Mouse (Mus musculus): ENCODE data around the gene Chil4. TPM values are rescaled to one million over a fixed set of nuclear protein-coding genes. Genes with fewer than 3 reads are reported as not detected.
"Not testable (repeated sequence)": the region's sequence is repeated elsewhere in the genome, so short reads cannot be mapped to it uniquely, and the experiment has no call there.

The Chil4 gene
- polyA plus RNA-seq (2012; rRNA removed), result 0.19 TPM in 1 of 2 replicates, not detected in the other

DNA sequence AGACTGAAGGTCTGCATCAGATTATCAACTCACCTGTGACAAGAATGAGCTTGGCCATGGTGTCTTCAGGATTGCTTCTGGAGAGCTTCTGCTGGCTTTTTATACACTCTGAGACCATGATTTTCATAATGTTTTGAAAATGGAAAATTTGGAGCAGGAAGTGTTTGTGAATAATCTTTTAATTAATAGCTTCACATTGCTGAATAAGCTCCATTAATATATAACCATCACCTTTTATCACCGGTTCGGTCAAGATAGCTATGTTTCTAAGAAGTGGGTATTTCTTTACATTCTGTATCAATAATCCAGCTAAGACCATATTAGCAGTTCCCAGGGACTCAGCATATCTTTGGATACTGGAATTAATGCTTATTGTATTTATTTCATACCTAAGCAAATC lies at the start of gene Chil4:
Gene Chil4, minus strand, starts transcription at position 101 of the 400 bp plus-strand sequence.
- Histone ChIP-seq H3K36me3 (ENCODE audit: control insufficient read depth, insufficient read depth, low read length) (no peaks in the 10 kb centered on the region), H3K27me3 (replicated peaks; ENCODE audit: control insufficient read depth, insufficient read depth, low read length) (peaks cover 1% of the 10 kb centered on the region; the same call in 1 of the 2 replicates), H3K27ac (ENCODE audit: insufficient read depth, low read depth, low read length) (no peak within 1 kb of the TSS), H3K4me3 (ENCODE audit: insufficient read depth, low read depth, low read length) (no peak within 1 kb of the TSS), H3K4me1 (ENCODE audit: control insufficient read depth, insufficient read depth, low read length) (peaks cover 4% of the 10 kb centered on the region)
- TF ChIP-seq CTCF (conservative IDR thresholded peaks at IDR 0.05; ENCODE audit: insufficient read depth, insufficient read length, low read depth, low read length) (no peak), POLR2A (IDR thresholded peaks at IDR 0.05; ENCODE audit: low read depth, low read length) (no peak)
- 70% methylated on average over 2 of the region's 2 CpGs for WGBS
- no peak for DNase-seq

DNA sequence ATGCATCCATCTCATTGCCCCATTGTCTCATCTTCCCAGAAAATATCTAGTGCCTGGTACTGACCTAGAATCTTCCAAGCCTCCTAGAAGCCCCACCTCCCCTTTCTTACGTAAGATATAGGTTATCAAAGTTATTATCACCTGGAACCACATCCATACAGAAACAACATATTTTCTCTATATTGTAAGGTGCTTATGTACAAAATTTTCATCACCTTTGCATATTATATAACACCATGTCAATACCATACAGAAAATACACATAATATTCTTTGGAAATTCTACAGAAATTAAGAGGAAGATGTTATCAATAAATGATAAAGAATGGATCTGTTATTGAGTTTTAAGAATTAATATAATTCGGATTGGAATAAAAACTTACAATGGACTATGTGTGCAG lies 46.5 kb upstream of the Chil4 start:
- WGBS, result 76% methylated on average over 2 of the region's 2 CpGs
- Histone ChIP-seq H3K4me3 (ENCODE audit: insufficient read depth, low read depth, low read length) (no peak overlapping the region), H3K27ac (ENCODE audit: insufficient read depth, low read depth, low read length) (no peak overlapping the region), H3K4me1 (ENCODE audit: control insufficient read depth, insufficient read depth, low read length) (no peaks in the 10 kb centered on the region), H3K36me3 (ENCODE audit: control insufficient read depth, insufficient read depth, low read length) (no peaks in the 10 kb centered on the region), H3K27me3 (replicated peaks; ENCODE audit: control insufficient read depth, insufficient read depth, low read length) (no peaks in the 10 kb centered on the region)
- TF ChIP-seq CTCF (conservative IDR thresholded peaks at IDR 0.05; ENCODE audit: insufficient read depth, insufficient read length, low read depth, low read length) (no peak), POLR2A (IDR thresholded peaks at IDR 0.05; ENCODE audit: low read depth, low read length) (no peak)
- no peak for DNase-seq

DNA sequence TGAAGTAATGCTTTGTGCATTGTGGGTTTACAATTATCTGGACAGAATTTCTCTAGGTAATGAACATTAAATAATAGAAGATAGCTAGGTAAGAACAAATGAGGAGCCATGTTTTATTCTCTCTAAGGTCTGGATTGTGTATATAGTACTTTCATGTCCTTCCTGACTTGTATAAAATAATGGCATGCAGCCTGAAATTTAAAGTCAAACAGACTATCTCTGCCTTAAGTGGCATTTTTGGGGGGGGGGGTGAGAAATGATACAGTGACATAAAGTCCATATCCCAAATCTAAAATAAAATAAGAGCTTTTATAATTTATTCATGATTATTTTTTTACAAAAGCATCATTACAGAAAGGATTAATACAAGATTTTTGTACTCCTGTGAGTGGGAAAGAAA lies 45.5 kb upstream of the Chil4 start:
- DNase-seq, result no peak
- TF ChIP-seq POLR2A (IDR thresholded peaks at IDR 0.05; ENCODE audit: low read depth, low read length) (no peak), CTCF (conservative IDR thresholded peaks at IDR 0.05; ENCODE audit: insufficient read depth, insufficient read length, low read depth, low read length) (no peak)
- no peaks in the 10 kb centered on the region for H3K27me3 ChIP-seq (replicated peaks; ENCODE audit: control insufficient read depth, insufficient read depth, low read length)
- H3K36me3 ChIP-seq (ENCODE audit: control insufficient read depth, insufficient read depth, low read length), result no peaks in the 10 kb centered on the region
- no peak overlapping the region for H3K4me3 ChIP-seq (ENCODE audit: insufficient read depth, low read depth, low read length)
- no peaks in the 10 kb centered on the region for H3K4me1 ChIP-seq (ENCODE audit: control insufficient read depth, insufficient read depth, low read length)
- no peak overlapping the region for H3K27ac ChIP-seq (ENCODE audit: insufficient read depth, low read depth, low read length)

DNA sequence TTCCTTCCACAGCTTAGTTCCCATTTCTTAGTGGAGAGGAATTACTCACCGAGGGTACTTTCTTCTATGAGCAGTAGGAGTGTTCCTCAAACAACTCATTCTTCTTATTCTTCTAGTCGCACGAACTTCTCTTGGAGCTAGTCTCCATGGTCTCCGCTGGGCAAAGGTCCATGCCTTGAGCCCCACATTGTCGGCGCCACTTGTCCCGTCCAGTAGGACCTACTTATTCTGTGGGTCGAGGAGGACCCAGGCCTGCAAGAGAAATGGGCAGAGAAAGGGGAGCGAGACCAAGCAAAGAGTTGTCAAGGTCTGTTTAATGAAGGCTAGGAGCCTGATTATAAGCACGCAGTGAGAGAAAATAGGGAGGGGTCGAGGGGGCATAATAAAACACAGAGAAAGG lies 37.8 kb upstream of the Chil4 start:
- not testable (repeated sequence) for H3K27ac ChIP-seq (ENCODE audit: insufficient read depth, low read depth, low read length); H3K4me1 ChIP-seq (ENCODE audit: control insufficient read depth, insufficient read depth, low read length); H3K4me3 ChIP-seq (ENCODE audit: insufficient read depth, low read depth, low read length); DNase-seq; H3K36me3 ChIP-seq (ENCODE audit: control insufficient read depth, insufficient read depth, low read length); H3K27me3 ChIP-seq (replicated peaks; ENCODE audit: control insufficient read depth, insufficient read depth, low read length)
- 89% methylated on average over 11 of the region's 11 CpGs for WGBS

DNA sequence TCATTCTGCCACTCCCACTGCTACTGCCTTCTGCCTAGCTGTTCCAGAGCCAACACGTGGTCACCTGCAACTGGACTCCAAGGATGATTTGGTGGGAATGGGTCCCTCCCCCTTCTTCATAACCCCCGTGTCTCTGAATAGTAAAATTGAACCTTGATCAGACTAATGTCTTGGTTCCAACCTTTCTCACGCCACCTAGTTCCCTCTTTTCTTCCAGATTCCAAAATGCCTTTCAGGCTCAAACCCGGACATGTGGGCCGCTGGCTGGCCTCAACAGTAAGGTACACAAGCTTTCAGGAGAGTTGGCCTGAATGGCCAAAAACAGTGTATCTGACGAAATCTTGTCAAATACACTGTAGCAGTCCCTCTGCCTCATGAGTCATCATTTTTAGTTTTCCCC lies 33.4 kb upstream of the Chil4 start:
- no peak overlapping the region for H3K4me3 ChIP-seq (ENCODE audit: insufficient read depth, low read depth, low read length)
- no peak overlapping the region for H3K27ac ChIP-seq (ENCODE audit: insufficient read depth, low read depth, low read length)
- no peaks in the 10 kb centered on the region for H3K27me3 ChIP-seq (replicated peaks; ENCODE audit: control insufficient read depth, insufficient read depth, low read length)
- TF ChIP-seq POLR2A (IDR thresholded peaks at IDR 0.05; ENCODE audit: low read depth, low read length), result no peak
- H3K4me1 ChIP-seq (ENCODE audit: control insufficient read depth, insufficient read depth, low read length), result no peaks in the 10 kb centered on the region
- no peak for DNase-seq
- H3K36me3 ChIP-seq (ENCODE audit: control insufficient read depth, insufficient read depth, low read length), result no peaks in the 10 kb centered on the region
- WGBS, result 77% methylated on average over 6 of the region's 6 CpGs

DNA sequence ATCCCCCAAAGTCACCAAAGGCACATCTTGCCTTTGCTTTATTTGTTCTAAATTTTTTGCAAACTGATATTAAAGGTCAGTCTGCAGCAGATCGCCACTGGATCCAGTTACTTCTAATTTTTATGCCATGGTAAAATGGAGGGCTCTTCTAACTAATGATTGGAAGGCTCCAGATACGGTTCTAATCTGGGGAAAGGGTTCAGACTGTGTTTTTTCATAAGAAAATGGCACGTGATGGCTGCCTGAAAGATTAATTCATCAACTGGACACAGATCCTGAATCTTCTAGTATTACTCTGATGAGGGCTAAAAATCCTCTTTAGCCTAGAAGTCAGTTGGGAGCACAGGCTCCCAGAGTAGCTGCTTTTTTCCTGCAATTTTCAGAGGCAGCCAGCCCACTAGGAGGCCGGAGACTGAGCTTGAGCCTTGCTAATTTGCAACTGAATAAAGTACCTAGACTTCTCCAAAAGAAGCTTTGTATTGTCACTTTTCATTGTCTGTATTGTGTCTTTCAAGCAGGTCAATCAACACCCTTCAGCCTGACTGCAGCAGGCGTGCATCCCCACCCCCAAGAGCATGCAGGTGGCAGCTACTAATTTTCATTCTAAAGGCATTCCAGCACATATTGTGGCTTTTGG lies 31.6 kb upstream of the Chil4 start:
- H3K4me1 ChIP-seq (ENCODE audit: control insufficient read depth, insufficient read depth, low read length); H3K27me3 ChIP-seq (replicated peaks; ENCODE audit: control insufficient read depth, insufficient read depth, low read length); DNase-seq; H3K27ac ChIP-seq (ENCODE audit: insufficient read depth, low read depth, low read length); H3K4me3 ChIP-seq (ENCODE audit: insufficient read depth, low read depth, low read length); H3K36me3 ChIP-seq (ENCODE audit: control insufficient read depth, insufficient read depth, low read length): not testable (repeated sequence)
- WGBS, result 71% methylated on average over 5 of the region's 5 CpGs

DNA sequence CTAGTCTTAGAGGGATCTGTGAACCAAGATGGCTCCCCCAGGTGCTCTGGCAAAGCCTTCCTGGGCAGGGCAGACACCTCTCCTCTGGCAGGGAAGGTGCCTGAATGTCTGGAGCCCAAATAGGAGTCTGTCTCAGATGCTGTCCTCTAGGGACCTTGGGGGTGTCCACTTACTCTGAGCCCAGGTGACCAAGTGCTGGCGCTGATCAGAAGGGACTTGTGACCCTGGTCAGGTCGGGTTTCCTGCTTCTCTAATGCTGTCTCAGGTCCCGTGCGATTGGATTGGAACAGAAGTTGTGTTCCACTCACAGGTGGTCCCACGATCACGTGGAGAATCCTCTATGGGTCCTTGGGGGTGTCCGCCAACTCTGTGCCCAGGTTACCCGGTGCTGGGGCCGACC lies 28.1 kb upstream of the Chil4 start:
- not testable (repeated sequence) for H3K4me1 ChIP-seq (ENCODE audit: control insufficient read depth, insufficient read depth, low read length); H3K36me3 ChIP-seq (ENCODE audit: control insufficient read depth, insufficient read depth, low read length); H3K27ac ChIP-seq (ENCODE audit: insufficient read depth, low read depth, low read length); DNase-seq; H3K27me3 ChIP-seq (replicated peaks; ENCODE audit: control insufficient read depth, insufficient read depth, low read length); H3K4me3 ChIP-seq (ENCODE audit: insufficient read depth, low read depth, low read length)
- 79% methylated on average over 9 of the region's 9 CpGs for WGBS

DNA sequence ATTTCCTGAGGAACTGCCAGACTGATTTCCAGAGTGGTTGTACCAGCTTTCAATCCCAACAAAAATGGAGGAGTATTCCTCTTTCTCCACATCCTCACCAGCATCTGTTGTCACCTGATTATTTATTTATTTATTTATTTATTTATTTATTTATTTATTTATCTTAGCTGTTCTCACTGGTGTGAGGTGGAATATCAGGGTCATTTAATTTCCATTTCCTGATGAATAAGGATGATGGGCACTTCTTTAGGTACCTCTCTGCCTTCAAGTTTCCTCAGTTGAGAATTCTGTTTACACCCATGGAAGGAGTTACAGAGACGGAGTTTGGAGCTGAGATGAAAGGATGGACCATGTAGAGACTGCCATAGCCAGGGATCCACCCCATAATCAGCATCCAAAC lies 20.9 kb upstream of the Chil4 start:
- WGBS, result 90% methylated on average over 1 of the region's 1 CpGs

More for the DNA sequence above, 20.9 kb upstream of the Chil4 start:
- H3K4me1 ChIP-seq (ENCODE audit: control insufficient read depth, insufficient read depth, low read length); H3K27ac ChIP-seq (ENCODE audit: insufficient read depth, low read depth, low read length); DNase-seq; H3K27me3 ChIP-seq (replicated peaks; ENCODE audit: control insufficient read depth, insufficient read depth, low read length); H3K36me3 ChIP-seq (ENCODE audit: control insufficient read depth, insufficient read depth, low read length); H3K4me3 ChIP-seq (ENCODE audit: insufficient read depth, low read depth, low read length): not testable (repeated sequence)

All from kidney, adult 2 months (tissue).